Mouse (Mus musculus) cerebellum, postnatal 25 days (tissue): ENCODE results near the gene Phactr4.

ENCODE experiments used
- DNase-seq, 2 experiments: peaks; one replicate each; pipeline ENCODE4 v3.0.0; 2021; ENCODE audit warnings: mixed read lengths in 2 of 2

Phactr4 gene

DNA sequence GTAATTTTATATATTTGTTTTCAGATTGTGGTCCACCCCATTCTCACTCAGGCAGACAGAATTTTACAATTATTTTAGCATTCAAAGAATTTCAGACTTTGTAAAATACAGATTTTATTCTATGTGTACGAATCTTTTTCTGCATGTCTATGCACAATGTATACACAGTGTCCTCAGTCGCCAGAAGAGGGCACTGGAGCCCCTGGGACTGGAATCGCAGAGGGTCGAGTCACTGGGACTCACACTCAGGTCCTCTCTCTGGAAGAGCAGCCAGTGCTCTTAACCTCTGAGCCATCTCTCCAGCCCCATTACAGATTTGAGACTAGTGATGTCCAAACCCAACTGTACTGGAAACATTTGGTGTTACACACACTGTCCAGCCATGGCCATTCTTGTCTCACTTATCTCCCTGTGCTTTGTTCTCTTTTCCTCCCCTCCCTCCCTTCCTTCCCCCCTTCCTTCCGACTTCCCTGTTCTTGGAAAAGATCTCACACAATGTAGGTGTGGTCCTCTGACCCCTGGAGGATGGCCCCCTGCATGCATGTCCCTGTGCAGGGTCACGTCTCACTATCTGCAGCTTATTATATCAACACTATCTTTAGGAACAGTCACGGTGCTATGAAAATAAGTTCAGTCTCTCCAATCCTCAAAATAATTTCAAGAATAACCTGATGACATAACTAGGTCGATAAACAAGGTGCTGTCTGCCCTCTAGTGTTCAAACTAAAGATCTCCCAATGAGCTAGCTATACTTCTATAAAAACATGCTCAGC, 10.8 kb downstream of the Phactr4 start:
- peak in 1 of 2 experiments; percentile 40 for DNase-seq

DNA sequence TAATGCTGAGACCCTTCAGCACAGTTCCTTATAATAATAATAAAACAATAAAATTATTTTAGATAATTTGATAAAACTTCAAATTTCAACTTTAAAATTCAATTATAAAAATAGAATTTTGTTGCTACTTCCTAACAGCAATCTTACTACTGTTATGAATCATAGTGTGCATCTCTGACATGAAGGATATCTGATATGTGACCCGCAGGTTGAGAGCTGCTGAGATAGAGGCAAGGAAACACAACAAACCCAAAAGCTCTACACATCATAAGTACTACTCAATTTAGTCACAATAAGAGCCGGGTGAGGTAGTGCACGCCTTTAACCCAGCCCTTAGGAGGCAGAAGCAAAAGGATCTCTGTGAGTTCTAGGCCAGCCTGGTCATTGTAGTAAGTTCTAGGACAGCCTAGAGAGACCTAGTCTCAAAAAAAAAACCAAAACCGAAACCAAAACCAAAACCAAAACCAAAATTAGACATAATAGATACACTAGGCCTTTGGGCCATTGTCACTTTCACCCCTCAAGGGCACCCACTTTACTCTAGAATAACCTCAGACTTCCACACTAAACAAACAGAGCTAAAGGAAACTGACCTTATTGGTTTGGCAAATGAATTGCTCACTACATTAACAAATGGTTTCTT, 12.6 kb downstream of the Phactr4 start:
- no peak for DNase-seq

DNA sequence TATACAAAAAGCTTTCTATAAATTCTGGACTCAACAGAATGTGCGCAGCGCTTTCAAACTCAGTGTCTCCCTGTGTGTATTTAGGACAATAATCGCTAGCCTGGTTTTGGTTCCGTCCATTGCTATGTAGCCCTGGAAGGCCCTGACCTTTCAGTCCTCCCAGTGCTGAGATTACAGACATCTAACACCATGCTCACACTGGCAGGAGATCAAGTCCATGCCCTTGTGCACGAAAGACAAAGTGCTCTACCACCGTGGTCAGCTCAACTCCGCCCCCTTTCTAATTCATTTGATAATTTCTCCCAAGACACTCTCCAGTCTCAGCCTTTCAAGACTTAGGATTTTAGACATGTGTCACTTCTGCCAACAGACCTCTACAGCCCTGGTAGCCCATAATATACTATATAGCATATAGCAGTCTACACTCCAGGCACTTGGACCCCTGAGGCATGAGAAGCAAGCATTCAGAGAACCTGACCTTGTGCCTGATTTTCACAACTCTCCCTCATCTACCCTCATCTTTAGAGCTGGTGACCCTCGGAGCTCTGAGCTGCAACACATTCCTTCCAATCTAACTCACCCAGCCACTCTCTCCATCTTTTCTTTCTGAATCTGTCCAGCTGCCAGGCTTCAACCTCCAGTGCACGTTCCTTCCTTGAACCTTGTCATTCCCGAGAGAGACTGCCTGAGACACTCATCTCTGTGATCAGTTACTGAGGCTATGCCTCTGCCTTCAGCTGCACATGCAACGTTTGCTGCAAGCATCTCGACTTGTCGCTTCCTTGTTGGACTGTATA, 15.7 kb downstream of the Phactr4 start:
- no peak for DNase-seq

DNA sequence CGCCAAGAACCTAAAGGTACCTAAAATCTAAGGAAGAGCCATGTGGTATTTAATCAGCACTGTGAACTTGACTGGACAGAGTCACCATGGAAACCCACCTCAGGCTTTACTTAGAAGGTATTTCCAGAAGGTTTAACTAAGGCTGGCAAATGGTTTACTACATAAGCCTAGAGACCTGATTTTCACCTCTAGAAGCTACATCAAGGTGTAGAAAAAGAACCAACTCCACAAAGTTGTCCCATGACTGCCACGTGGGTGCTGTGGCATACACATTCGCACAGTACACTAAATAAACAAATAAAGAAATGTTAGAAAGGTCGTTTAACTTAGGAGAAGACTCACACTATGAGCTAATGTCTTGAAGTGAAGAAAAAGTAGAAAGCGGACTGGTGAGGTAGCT, 17.7 kb downstream of the Phactr4 start:
- DNase-seq = no peak

DNA sequence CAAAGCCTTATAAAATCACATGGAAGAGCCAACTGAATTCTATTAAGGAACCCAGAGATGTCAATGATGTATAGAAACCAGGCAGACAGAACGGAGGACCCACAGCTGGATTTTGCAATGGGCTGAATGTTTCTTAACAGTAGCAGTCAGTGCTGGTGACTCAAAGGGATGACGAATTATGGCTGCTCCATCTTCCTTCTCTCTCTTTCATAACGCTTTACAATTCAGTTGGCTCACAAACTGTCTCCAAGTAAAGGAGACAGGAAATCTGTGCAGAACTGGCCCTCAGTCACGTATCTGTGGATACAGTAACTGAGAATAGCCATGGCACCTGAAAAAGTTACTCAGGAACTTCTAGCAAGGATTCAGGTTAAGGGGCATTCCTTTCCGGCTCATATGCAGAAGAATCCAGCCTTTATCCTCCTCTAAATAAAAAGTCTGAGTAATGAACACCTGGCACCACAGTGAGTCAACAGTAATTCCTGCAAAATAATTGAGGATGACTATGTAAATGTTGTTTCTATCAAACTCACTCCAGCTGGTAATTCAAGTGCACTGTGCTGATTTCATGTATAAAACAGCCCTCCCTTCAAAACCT, 19.1 kb downstream of the Phactr4 start:
- DNase-seq = no peak

DNA sequence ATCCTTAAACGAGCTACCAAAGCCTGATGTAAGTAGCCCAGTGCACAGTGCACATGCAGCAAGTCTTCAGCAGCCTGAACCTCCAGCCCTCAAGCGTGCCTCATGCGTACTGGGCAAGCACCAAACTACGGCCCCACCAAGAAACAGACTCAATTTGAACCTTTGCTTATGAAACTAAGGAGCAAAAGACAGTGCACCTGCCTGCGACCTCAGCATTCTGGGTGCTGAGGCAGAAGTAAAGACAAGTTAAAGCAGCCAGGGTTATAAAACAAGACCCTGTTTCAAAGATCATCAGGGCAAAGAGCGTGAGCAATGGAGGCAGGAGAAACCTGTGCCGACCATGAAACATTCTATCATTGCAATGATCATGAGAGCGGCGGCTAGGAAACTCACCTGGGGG, 21.3 kb downstream of the Phactr4 start:
- no peak for DNase-seq

DNA sequence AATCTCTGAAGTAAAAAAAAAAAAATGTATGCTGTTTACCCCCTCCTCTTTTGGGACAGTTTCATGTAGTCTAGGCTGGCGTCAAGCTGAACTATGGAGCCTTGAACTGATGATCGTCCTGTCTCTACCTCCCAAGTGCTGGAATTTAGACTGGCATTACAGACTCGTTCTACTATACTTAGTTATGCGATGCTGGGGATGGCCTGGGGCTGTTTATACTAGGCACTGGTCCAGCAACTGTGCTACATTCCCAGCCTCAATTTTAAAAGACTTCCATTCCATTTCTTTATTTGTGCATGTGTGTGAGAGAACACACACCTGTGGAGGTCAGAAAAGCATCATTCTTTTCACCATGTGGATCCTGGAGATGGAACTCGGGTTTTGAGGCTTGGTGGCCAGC, 23.4 kb downstream of the Phactr4 start:
- DNase-seq = no peak

DNA sequence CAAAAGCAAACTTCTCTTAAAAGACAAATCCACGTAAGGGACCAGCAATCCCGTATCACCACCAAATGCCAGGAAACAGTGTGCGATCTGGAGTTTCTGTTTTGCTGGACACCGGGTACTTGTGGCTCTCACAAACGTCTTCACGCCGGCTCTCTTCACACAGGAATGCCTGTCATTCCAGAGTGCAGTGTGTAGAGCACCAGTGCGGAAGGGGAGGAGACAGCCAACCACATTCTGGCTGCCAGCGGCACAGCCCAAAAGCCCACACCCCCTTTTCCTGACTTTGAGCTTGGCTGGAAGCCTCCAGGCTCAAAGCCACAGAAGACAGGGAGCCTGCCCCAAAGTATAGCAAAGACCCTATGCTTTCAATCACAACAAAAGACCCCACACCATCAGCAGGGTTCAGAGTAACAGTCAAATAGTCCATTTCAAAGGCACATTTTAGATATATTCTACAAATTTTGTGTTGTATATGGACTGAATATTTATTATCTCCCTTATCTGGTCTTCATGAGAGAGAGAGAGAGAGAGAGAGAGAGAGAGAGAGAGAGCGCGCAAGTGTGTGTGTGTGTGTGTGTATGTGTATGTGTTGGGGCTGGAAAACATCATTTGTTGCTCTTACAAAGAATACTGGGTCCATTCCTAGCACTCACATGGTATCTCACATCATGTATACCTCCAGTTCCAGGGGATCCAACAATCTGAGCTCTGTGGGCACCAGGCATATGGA, 24.1 kb downstream of the Phactr4 start:
- DNase-seq = peak in 1 of 2 experiments; percentile 18

DNA sequence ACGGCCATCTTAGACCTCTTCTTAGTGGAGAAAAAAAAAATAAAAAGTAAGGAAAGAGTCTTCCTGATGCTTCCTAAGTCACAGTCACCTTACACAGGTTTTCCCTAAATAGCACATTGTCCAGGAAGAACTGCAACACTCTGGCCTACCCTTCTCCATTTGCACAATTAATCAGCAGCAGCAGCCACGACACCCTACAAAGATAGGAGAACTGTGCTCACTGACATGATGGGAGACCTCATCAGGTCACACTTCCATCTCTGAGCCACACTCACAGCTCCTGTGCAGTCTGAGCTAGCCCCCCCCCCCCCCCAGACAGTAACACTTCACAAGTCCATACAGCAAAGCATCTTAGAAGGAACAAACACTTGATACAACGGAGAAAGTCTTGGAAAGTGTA, 25.2 kb downstream of the Phactr4 start:
- DNase-seq = no peak

DNA sequence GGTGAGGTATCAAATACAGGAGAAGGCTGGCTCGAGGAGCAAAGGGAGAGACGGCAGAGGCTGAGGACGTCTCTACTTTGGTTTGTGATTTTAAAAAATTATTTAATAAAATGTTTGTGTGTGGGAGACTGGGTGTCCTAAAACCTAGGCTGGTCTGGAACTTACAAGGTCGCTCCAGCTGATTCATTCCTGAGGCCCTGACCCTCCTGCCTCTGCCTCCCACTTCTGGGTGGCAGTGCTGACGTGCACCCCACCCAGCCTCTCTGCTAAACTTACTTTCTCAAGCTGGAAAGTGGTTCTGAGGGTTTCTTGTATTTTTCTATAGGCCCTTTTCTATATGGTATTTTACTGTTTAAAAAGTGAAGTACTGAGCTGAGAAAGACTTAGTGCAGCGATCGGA, 26.0 kb downstream of the Phactr4 start:
- DNase-seq = no peak

DNA sequence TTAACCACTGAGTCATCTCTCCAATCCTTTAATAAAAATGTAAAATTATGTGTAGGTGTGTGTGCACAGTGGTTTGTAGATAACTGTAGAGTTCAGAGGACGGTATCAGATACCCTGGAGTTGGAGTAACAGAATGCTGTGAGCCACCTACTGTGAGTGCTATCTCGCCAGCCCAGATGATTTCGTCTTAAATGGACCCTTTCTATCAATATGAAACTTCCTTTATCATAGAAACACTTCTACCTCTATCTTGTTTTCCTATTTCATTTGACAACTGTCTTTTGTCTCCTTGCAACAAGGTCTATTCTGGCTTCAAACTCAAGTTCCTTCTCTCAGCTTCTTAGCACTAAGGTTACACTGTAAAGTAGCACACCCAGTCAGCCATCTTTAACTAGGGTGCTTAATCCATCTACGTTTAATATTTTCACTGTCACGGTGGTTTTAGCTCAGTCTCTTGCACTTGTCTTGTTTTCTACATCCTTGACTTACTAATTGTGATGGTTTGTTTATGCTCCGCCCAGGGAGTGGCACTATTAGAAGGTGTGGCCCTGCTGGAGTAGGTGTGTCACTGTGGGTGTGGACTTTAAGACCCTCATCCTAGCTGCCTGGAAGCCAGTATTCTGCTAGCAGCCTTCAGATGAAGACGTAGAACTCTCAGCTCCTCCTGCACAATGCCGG, 31.1 kb downstream of the Phactr4 start:
- no peak for DNase-seq

DNA sequence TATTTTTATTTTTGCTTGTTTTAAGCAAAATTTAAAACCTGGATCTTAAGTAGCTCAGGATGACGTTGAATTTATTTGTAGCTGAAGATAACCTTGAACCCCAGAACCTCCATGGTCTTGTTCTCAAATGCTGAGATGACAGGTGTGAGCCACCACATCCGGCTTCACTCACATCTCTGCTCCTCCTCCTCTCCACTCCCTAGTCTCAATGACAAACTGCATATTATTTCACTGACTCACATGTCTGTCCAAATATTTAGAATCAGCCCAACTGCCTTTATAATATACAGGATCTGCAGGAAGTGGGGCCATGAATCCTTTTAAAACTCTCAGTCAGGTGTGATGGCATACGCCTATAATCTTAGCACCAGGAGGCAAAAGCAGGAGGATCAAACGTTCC, 33.0 kb downstream of the Phactr4 start:
- DNase-seq = no peak

DNA sequence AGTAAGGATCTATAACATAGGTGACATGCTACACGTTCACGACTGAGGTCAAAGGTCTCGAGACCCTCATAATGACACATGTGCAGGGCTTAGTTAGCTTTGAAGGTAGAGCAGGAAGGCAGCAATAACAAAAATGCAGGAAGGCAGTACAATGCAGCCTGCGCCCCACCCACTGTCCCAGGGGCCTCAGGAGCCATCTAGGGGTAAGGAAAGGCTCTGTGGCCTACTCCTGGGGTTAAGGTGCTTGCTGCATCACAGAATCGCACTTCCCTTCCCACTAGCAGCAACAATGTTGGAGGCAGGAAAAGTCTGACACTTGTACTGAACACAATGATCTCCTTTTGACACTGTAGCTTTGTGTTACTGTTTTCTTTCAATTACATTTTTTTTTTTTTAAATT, 34.7 kb downstream of the Phactr4 start:
- no peak for DNase-seq

DNA sequence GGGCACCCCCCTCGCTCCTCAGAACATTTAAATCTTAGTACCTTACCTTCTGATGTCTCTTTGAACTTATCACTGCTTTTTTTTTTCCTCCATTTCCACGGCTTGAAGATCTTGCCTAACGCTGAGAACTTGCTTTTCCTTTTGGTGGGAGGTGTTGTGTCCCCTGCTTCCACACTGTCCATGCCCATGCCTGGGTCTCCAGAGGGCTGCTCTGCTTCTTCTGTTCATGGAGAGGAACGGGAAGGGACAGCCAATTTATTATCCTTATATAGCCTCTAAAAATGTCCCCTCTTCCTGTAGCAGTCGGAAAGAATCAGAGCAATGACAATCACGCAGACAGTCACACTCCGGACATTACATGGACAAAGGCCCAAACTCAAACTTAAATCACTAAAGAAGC, 35.4 kb downstream of the Phactr4 start:
- DNase-seq = no peak

DNA sequence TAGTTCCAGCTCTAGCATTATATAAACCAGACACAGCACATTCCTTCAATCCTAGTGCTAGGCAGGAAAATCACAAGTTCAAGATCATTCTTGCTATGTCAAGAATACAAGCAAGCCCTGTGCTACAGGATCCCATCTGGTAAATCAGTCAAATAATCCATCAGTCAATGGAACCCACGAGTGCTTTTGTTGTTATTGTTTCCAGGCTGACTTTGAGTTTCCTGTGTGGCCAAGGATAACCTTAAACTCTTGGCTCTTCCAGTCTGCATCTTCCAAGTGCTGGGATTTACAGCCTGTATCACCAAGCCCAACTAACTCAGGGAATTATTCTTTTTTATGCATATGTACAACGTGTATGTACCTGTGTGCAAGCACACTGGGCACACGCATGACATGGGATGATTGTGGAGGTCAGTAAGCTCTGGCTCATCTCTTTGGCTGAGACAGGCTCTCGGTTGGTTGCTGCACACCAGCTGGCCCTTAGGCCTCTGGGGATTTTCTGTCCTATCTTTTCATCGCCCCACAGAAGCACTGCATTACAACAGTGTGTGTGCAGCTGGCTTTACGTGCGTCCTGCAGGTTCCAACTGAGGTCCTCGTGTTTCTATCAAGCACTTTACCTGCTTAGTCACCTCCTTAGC, 36.4 kb downstream of the Phactr4 start:
- DNase-seq = no peak

DNA sequence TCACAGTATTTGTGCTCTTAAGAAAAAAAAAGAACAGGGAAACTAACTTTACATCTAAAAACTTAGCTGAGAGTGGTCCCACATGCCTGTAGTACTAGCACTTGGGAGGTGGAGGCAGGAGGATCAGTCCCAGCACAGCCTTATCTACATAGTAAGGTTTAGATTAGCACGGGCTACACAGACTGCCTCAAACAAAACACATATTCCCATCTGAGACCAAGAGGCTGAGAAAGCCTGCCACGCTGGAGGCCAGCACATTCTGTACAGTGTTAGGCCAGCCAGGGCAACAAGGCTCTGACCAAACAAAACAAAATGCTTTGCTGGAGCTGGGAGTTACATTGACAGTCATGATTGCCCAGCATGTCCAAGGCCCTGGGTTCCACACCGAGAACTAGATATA, 38.8 kb downstream of the Phactr4 start:
- no peak for DNase-seq

DNA sequence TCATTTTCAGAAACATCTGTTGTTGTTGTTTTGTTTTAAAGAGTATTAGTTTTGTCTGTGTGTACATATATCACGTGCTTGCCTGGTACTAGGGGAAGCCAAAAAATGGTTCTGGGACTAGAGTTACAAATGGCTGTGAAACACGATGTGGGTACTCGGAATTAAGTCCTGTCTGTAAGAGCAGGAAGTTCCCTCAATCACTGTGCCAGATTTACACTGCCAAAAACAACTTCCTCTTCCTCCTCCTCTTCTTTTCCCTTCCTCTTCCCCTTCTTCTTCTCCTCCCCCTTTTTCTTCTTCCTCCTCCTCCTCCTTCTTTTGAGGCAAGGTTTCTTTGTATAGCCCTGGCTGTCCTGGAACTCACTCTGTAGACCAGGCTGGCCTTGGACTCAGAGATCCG, 40.0 kb downstream of the Phactr4 start:
- DNase-seq = no peak

DNA sequence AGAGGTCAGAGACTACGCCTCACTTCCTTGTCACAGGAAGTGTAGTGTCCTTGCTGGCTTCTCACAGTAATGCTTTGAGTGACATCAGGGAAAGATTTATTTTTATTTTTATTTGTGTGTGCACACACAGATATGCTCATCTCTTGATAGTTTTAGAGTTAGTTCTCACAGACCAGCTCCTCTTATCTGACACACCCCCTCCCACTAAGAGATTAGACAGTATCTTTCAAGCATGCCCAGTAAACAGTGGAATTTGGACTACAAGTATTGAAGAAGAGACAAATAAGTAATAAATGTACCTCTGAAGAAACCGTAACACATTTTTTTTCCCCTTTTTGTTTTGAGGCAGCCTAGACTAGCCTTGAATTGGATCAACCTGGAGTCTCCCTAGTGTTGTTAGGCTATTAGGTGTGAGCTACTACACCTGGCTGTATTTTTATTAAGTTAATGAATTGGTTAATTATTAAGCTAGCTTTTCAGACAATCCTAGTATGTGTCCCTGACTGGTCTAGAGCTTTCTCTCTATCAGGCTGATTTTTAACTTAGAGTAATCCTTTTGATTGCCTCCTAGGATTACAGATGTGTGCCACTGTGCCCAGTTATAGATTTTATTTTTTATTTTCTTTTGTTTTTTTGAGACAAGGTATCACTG, 41.2 kb downstream of the Phactr4 start:
- no peak for DNase-seq

DNA sequence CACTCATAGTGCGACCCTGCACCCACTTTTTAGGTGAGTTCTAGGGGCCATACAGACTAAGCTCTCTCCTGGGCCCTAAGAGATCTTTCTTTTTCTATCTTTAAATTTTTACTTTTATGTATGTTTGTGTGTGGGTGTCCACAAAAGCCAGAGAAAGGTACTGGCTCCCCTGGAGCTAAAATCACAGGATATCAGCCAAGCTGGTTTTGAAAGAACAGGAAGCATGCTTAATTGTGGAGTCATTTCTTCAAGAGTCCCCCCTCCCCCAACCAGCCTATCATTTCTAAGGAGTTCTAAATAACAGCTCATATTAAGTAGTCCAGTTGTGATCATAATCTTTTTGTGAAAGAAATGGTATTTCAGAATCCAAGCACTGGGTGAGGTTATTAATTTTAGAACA, 48.5 kb downstream of the Phactr4 start:
- no peak for DNase-seq

DNA sequence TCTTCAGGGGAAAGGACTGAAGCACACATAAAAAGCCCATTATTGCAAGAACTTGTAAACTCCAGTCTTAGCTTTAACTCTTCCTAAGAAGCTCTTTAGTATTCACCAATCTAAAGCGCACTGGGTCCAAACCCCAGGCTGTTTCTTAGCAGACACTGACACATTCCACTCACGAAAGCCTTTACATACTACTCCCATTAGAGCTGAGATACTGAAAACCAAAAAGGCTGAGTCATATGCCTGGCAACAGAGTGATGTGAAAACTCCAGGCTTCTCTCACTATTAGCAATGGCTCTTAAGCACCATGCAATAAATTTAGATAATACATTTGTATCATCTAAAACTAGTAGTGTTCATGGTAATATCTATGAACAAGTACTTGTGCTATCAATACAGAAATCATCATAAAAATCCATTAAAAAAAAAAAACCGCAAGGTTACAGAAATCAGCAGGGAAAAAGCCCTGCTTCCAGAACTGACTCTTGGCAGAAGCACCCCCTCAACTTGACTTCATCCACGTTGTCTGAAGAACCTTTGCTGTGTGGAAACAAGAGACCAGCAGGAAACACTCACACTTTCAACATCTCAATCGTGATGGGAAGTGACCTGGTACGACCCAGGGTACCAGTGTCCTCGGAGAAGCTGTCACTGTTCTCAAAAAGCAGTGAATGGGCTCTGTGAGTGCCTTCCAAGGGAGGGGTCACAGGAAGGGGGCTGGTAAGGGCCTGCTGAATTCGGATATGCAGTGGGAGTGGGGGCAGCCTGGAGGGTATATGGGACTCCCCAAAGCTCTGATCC, 52.1 kb downstream of the Phactr4 start:
- DNase-seq = no peak
